Mouse (Mus musculus) midbrain, embryonic 14.5 days (tissue): Measurements from ENCODE around the gene Fstl3. TPM values are rescaled to one million over a fixed set of nuclear protein-coding genes. Genes with fewer than 3 reads are reported as not detected.

Experiments
- ATAC-seq: fragments of 200-750 bp; cut with Nextera tagmentation; 2 replicates; pipeline ENCODE4 v1.8.0; 2017; ENCODE audit warnings: moderate number of reproducible peaks, moderate library complexity; ENCODE audit not compliant: low FRiP score, low TSS enrichment
- DNase-seq: peaks from one replicate; pipeline ENCODE4 v3.0.0-alpha.2; 2015
- H3K27ac ChIP-seq: fragments of 300-500 bp; sonication (generic); replicated peaks from 2 replicates; pipeline ENCODE4 v1.5.1; 2014; ENCODE audit warnings: mild to moderate bottlenecking, low read depth, low read length, moderate library complexity
- H3K27me3 ChIP-seq: fragments of 300-500 bp; sonication (generic); 2 replicates; pipeline ENCODE4 v1.6.1; 2014; ENCODE audit warnings: low read length, control low read depth, mixed read lengths; ENCODE audit not compliant: control insufficient read depth, insufficient read depth
- H3K36me3 ChIP-seq: fragments of 300-500 bp; sonication (generic); 2 replicates; pipeline ENCODE4 v1.6.1; 2014; ENCODE audit warnings: low read length, control low read depth; ENCODE audit not compliant: control insufficient read depth, insufficient read depth
- H3K4me1 ChIP-seq: fragments of 300-500 bp; sonication (generic); 2 replicates; pipeline ENCODE4 v1.6.1; 2014; ENCODE audit warnings: mild to moderate bottlenecking, antibody characterized with exemption, low read length, control low read depth; ENCODE audit not compliant: control insufficient read depth, insufficient read depth
- H3K4me2 ChIP-seq: fragments of 300-500 bp; sonication (generic); 2 replicates; pipeline ENCODE4 v1.6.1; 2014; ENCODE audit warnings: mild to moderate bottlenecking, low read length, moderate library complexity
- H3K4me3 ChIP-seq: fragments of 300-500 bp; sonication (generic); replicated peaks from 2 replicates; pipeline ENCODE4 v1.5.1; 2014; ENCODE audit warnings: low read depth, low read length
- H3K9ac ChIP-seq: fragments of 300-500 bp; sonication (generic); replicated peaks from 2 replicates; pipeline ENCODE4 v1.6.1; 2014; ENCODE audit warnings: mild to moderate bottlenecking, low read length, moderate library complexity
- H3K9me3 ChIP-seq: fragments of 300-500 bp; sonication (generic); 2 replicates; pipeline ENCODE4 v1.6.1; 2016; ENCODE audit warnings: low read length, control low read depth, mixed read lengths; ENCODE audit not compliant: control insufficient read depth
- WGBS: fragments of 180-500 bp; shearing (Covaris S2); extraction: QIAGEN DNeasy Blood & Tissue Kit; methylation state at CpG from one replicate; pipeline ENCODE4 v1.1.7; 2014; 5-methylcytosine and 5-hydroxymethylcytosine counted together
- polyA plus RNA-seq: library from polyadenylated mRNA; unstranded; fragments of >200 nt; fragmentation: Nextera tagmentation; extraction: Ambion mirVana; gene quantifications from 2 replicates; pipeline ENCODE4 v1.2.1, GENCODE M21; 2014

Fstl3 gene
- 0.80 and 1.5 TPM in 2 replicates for polyA plus RNA-seq

GRCm38 (mm10) chr10:79777103-79777531, at the start of gene Fstl3:
Gene Fstl3 (plus strand): TSS chr10:79777272.
- WGBS, result 3% methylated on average over 39 of the region's 39 CpGs
- no peak within 1 kb of the TSS for H3K4me3 ChIP-seq
- H3K9me3 ChIP-seq, result peaks cover 3% of the 10 kb centered on the region; the same call in 1 of the 2 replicates
- no peaks in the 10 kb centered on the region for H3K36me3 ChIP-seq
- peak within 1 kb of the TSS; percentile 39; the same call in 1 of the 2 replicates for H3K9ac ChIP-seq
- no peak within 1 kb of the TSS for H3K27ac ChIP-seq
- H3K4me2 ChIP-seq, result peak within 1 kb of the TSS; percentile 38
- ATAC-seq, result no peak
- peaks cover 32% of the 10 kb centered on the region; the same call in 1 of the 2 replicates for H3K27me3 ChIP-seq
- no peak for DNase-seq
- peaks cover 7% of the 10 kb centered on the region; the same call in 1 of the 2 replicates for H3K4me1 ChIP-seq

DNA sequence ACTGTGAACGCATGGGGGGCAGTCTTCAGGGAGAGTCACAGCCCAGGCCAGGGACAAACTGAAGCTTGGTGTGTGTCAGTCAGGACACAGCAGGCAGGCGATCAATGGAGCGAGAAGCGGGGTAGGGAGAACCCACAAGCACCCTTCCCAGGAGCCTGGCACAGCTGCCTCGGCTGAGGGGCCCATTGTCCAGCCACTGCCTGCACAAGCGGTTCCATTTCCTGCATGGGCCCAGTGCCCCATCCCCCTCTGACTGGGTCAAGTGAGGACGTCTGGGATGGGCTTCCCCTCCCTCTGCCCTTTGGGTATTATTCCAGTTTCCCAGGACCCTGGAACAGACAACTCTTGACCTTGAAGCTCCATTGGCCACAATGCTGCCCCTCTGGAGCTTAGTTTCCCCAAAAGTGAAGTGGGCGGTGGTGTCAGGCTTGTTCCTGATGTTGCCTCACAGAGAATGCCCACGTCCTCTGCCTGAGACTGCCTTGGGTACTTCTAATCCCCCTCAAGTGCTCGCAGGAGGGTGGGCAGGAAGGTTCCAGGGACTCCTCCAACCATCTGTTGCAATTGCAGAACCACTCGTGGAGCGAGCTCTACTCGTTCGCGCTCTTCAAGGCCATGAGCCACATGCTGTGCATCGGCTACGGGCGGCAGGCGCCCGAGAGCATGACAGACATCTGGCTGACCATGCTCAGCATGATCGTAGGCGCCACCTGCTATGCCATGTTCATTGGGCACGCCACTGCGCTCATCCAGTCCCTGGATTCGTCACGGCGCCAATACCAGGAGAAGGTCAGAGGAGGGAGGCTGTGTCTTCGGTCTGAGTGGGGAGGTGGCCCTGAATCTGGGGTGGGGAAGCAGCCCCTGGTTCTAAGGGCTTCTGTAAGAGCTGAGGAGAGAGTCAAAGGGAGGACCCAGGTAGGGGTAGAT, 48.5 kb upstream of the Fstl3 start:
- no peak for ATAC-seq
- 75% methylated on average over 28 of the region's 28 CpGs for WGBS

DNA sequence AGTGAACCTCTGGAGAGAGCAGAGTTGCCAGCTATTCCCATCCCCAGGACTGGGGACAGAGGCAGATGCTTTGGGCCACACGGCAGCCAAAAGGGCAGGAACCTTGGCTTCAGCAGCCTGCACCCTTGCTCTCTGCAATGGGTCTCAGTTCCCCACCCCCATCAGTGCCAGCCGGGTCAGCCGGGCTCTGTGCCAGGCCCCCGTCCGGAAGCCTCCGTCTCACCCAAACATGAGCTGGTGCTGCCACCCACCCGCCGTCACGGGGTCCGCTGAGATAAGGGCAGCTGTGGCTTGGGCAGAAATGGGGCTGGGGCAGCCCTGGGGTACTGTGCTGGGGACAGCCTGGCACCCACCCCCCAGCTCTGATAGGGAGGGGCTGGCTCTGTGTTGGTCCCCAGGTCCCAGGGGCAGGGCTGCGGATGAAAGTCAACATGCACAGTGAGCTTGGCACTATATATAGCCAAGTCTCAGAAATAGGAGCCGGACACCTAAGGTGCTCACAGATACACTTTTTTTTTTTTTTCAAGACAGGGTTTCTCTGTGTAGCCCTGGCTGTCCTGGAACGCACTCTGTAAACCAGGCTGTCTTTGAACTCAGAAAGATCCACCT, 47.6 kb upstream of the Fstl3 start:
- ATAC-seq (no peak), DNase-seq (no peak)
- Histone ChIP-seq H3K27me3 (no peaks in the 10 kb centered on the region), H3K4me3 (no peak overlapping the region), H3K27ac (no peak overlapping the region), H3K4me1 (no peaks in the 10 kb centered on the region), H3K4me2 (no peak overlapping the region), H3K9me3 (no peaks in the 10 kb centered on the region), H3K9ac (no peak overlapping the region), H3K36me3 (peaks cover 7% of the 10 kb centered on the region)
- 87% methylated on average over 13 of the region's 13 CpGs for WGBS

More for the DNA sequence above, 48.5 kb upstream of the Fstl3 start:
- Histone ChIP-seq H3K27me3 (no peaks in the 10 kb centered on the region), H3K4me1 (no peaks in the 10 kb centered on the region), H3K4me2 (no peak overlapping the region), H3K4me3 (no peak overlapping the region), H3K9ac (no peak overlapping the region), H3K36me3 (no peaks in the 10 kb centered on the region; the same call in 1 of the 2 replicates), H3K9me3 (no peaks in the 10 kb centered on the region), H3K27ac (no peak overlapping the region)
- DNase-seq, result no peak

GRCm38 (mm10) chr10:79732500-79732899, 44.6 kb upstream of the Fstl3 start:
- peaks cover 3% of the 10 kb centered on the region; the same call in 1 of the 2 replicates for H3K9me3 ChIP-seq
- no peak for DNase-seq
- H3K4me3 ChIP-seq, result no peak overlapping the region
- no peak overlapping the region for H3K27ac ChIP-seq
- 100% methylated on average over 1 of the region's 1 CpGs for WGBS
- H3K4me1 ChIP-seq, result no peaks in the 10 kb centered on the region
- no peak for ATAC-seq
- H3K27me3 ChIP-seq, result no peaks in the 10 kb centered on the region
- no peak overlapping the region for H3K9ac ChIP-seq
- H3K4me2 ChIP-seq, result no peak overlapping the region
- H3K36me3 ChIP-seq, result peaks cover 38% of the 10 kb centered on the region

DNA sequence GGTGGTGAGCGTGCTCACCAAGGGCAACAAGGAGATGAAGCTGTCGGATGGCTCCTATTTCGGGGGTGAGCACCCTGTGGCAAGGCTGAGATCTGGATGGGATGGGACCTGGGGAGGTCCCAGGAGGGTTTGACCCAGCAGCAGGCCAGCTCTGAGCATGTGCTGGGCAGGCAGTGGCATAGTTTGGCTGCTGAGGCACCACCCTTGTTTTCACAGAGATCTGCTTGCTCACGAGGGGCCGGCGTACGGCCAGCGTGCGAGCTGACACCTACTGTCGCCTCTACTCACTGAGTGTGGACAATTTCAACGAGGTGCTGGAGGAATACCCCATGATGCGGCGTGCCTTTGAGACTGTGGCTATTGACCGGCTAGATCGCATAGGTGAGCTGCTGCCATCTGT, 43.2 kb upstream of the Fstl3 start:
- peaks cover 51% of the 10 kb centered on the region for H3K36me3 ChIP-seq
- no peak for ATAC-seq

GRCm38 (mm10) chr10:79735361-79735760, 41.7 kb upstream of the Fstl3 start:
- WGBS, result 34% methylated on average over 52 of the region's 52 CpGs
- no peak overlapping the region for H3K9ac ChIP-seq
- H3K4me3 ChIP-seq, result no peak overlapping the region
- peaks cover 66% of the 10 kb centered on the region for H3K36me3 ChIP-seq
- no peak overlapping the region for H3K4me2 ChIP-seq
- no peaks in the 10 kb centered on the region for H3K4me1 ChIP-seq
- no peak for DNase-seq
- H3K9me3 ChIP-seq, result peaks cover 29% of the 10 kb centered on the region
- ATAC-seq, result no peak
- H3K27me3 ChIP-seq, result no peaks in the 10 kb centered on the region
- H3K27ac ChIP-seq, result no peak overlapping the region

More for the DNA sequence above, 43.2 kb upstream of the Fstl3 start:
- H3K4me3 ChIP-seq, result no peak overlapping the region
- H3K27ac ChIP-seq, result no peak overlapping the region
- no peak for DNase-seq
- no peak overlapping the region for H3K9ac ChIP-seq
- H3K27me3 ChIP-seq, result no peaks in the 10 kb centered on the region
- WGBS, result 96% methylated on average over 15 of the region's 15 CpGs
- H3K9me3 ChIP-seq, result peaks cover 13% of the 10 kb centered on the region
- H3K4me2 ChIP-seq, result no peak overlapping the region
- H3K4me1 ChIP-seq, result no peaks in the 10 kb centered on the region

- H3K4me1 ChIP-seq, result no peaks in the 10 kb centered on the region
- no peaks in the 10 kb centered on the region for H3K27me3 ChIP-seq
- no peak overlapping the region for H3K9ac ChIP-seq
- 91% methylated on average over 14 of the region's 14 CpGs for WGBS
- ATAC-seq (no peak), DNase-seq (no peak)
- no peak overlapping the region for H3K4me3 ChIP-seq
- no peak overlapping the region for H3K27ac ChIP-seq
- peaks cover 29% of the 10 kb centered on the region for H3K9me3 ChIP-seq
- peaks cover 80% of the 10 kb centered on the region for H3K36me3 ChIP-seq
- H3K4me2 ChIP-seq, result no peak overlapping the region
Observed at GRCm38 (mm10) chr10:79736706-79737105, 40.4 kb upstream of the Fstl3 start.

DNA sequence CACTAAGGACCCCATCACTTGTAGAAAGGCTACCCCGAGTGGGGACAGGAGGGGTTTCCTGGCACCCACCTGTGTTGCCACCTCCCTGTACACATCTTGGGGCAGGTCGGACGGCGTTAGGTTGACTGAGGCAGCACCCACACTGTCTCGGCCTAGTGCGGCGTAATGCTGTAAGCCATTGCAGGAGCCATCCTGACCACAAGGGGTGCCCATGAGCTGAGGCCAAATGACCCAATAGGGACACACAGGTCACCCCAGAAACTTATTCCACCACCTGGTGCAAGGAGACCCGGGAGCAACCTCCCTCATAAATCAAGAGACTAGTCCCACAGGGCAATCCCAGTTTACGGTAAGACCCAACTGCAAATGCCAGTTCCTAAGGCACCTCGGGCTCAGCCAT, 38.8 kb upstream of the Fstl3 start:
- Histone ChIP-seq H3K4me1 (no peaks in the 10 kb centered on the region), H3K9ac (no peak overlapping the region), H3K36me3 (peaks cover 93% of the 10 kb centered on the region), H3K4me2 (no peak overlapping the region), H3K9me3 (peaks cover 29% of the 10 kb centered on the region), H3K27me3 (no peaks in the 10 kb centered on the region), H3K27ac (no peak overlapping the region), H3K4me3 (no peak overlapping the region)
- ATAC-seq, result no peak
- DNase-seq, result no peak
- 83% methylated on average over 10 of the region's 10 CpGs for WGBS
